Mouse (Mus musculus) heart, postnatal 10 days (tissue): ENCODE results near the gene Fkbp2. TPM values are rescaled to one million over a fixed set of nuclear protein-coding genes. Genes with fewer than 3 reads are reported as not detected.

Source experiments
- total RNA-seq, 2 experiments: library from RNA; stranded (reverse); gene quantifications; 2 replicates each; pipeline ENCODE4 v1.2.3; 2021

Fkbp2 gene
- total RNA-seq, 2 experiments from 2014 or later, result 14.7 to 19.0 TPM

Other genes starting within 250 kb of the Fkbp2 start
- 10 to 100 TPM; 22.7 to 25.9 TPM for gene Rps6ka4, start 139.9 kb downstream of the Fkbp2 start, total RNA-seq
- gene Ccdc88b, start 122.3 kb downstream of the Fkbp2 start, total RNA-seq, result 1 to 10 TPM in 1 of 2 experiments, under 1 TPM in 1; 0.69 to 1.2 TPM
- 10 to 100 TPM; 26.2 to 34.2 TPM for gene Trmt112, start 70.8 kb downstream of the Fkbp2 start, total RNA-seq
- 100 to 1,000 TPM; 455 to 461 TPM for gene Prdx5, start 70.4 kb downstream of the Fkbp2 start, total RNA-seq
- gene Esrra, start 58.7 kb downstream of the Fkbp2 start, total RNA-seq, result 100 to 1,000 TPM; 122 to 125 TPM
- gene Catsperz, start 55.1 kb downstream of the Fkbp2 start, total RNA-seq, result not detected
- gene Kcnk4, start 46.0 kb downstream of the Fkbp2 start, total RNA-seq, result under 1 TPM in 1 of 2 experiments, not detected in 1; 0.27 TPM
- 10 to 100 TPM; 30.8 to 34.1 TPM for gene Bad, start 38.6 kb downstream of the Fkbp2 start, total RNA-seq
- gene Gpr137, start 38.0 kb downstream of the Fkbp2 start, total RNA-seq, result 10 to 100 TPM; 28.8 to 32.4 TPM
- 100 to 1,000 TPM; 168 to 180 TPM for gene Ppp1r14b, start 5.5 kb downstream of the Fkbp2 start, total RNA-seq
- 10 to 100 TPM; 18.1 to 19.3 TPM for gene Plcb3, start 4.0 kb downstream of the Fkbp2 start, total RNA-seq
- 100 to 1,000 TPM; 284 to 285 TPM for gene Vegfb, start 7.2 kb upstream of the Fkbp2 start, total RNA-seq
- 10 to 100 TPM; 59.4 to 62.4 TPM for gene Dnajc4, start 12.1 kb upstream of the Fkbp2 start, total RNA-seq
- gene Nudt22, start 15.6 kb upstream of the Fkbp2 start, total RNA-seq, result 10 to 100 TPM; 27.3 to 29.7 TPM
- gene Trpt1, start 15.6 kb upstream of the Fkbp2 start, total RNA-seq, result 10 to 100 TPM; 21.2 to 21.9 TPM
- 1 to 10 TPM; 5.2 to 6.6 TPM for gene Fermt3, start 39.0 kb upstream of the Fkbp2 start, total RNA-seq
- gene Stip1, start 59.5 kb upstream of the Fkbp2 start, total RNA-seq, result 100 to 1,000 TPM; 104 to 117 TPM
- gene Macrod1, start 76.3 kb upstream of the Fkbp2 start, total RNA-seq, result 100 to 1,000 TPM; 168 to 172 TPM
- 1 to 10 TPM; 1.2 to 1.3 TPM for gene Flrt1, start 125.2 kb upstream of the Fkbp2 start, total RNA-seq
- gene Otub1, start 225.8 kb upstream of the Fkbp2 start, total RNA-seq, result 100 to 1,000 TPM; 102 to 104 TPM
- gene Cox8a, start 237.1 kb upstream of the Fkbp2 start, total RNA-seq, result 100 to 1,000 TPM; 661 to 717 TPM